In the genomic region with DNA sequence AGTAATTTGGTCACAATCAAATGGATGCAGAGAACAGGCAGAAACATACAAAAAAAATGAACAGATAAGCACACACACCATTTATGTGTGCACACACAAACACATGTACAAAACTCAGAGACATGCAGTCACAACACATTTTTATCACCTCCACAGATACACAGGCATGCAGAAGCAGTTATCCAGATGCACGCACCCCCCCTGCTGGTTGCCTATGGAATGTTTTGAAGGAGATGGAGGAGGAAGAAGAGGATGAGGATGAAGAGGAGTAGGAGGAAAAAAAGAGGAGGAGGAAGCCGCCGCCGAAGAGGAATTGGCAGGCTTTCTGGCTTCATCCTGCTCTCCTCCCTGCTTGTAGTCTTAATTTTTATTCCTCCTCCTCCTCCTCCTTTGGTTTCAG, we compare ENCODE assay signal across 12 mouse cellular contexts. TPM values are rescaled to one million over a fixed set of nuclear protein-coding genes. Genes with fewer than 3 reads are reported as not detected.
DNase-seq lines count a peak whose midpoint lies in the region; ATAC-seq lines count a peak whose summit lies in the region.
"Had no signal": no experiment of that assay in that cellular context is flagged by ENCODE, and none has a peak within 500 bp of the region (broad histone marks: within the 10 kb centered on the region; RNA-seq: fewer than 3 reads in every experiment).

No protein-coding gene starts in this region.

- H3K4me3 ChIP-seq in liver, embryonic 12.5 days = no peak overlapping the region
- H3K4me3 ChIP-seq: embryonic facial prominence, embryonic 12.5 days had no signal

- H3K4me1 ChIP-seq in liver, embryonic 12.5 days = peaks cover 13% of the 10 kb centered on the region; the same call in 1 of the 2 replicates
- H3K4me1 ChIP-seq: embryonic facial prominence, embryonic 12.5 days had no signal

- DNase-seq in cerebellum, postnatal 14 days = peak; percentile 22 to 26
- DNase-seq in cerebellum, adult 11 months = no peak
- DNase-seq in liver = peak; percentile 46
- DNase-seq in NIH3T3 (ENCODE audit: low read depth) = peak; percentile 44
- DNase-seq in lung, postnatal 36 days = peak; percentile 37
- DNase-seq in layer of hippocampus, adult 8-10 months (ENCODE audit: low spot score in 2 of 2) = no peak
- no peak for DNase-seq in MN1 (ENCODE audit: low spot score)
- DNase-seq: gastrocnemius, postnatal 10 days had no signal

- no peak for ATAC-seq in liver, embryonic 12.5 days

- H3K9ac ChIP-seq in liver, embryonic 12.5 days = no peak overlapping the region
- H3K9ac ChIP-seq: embryonic facial prominence, embryonic 12.5 days had no signal

- 43% methylated on average over 4 of the region's 4 CpGs for WGBS in liver, embryonic 12.5 days (ENCODE audit: insufficient replicate concordance)

- H3K9me3 ChIP-seq in liver, embryonic 12.5 days (replicated peaks) = no peaks in the 10 kb centered on the region
- H3K9me3 ChIP-seq: embryonic facial prominence, embryonic 12.5 days; G1E had no signal

- H3K4me2 ChIP-seq in liver, embryonic 12.5 days = no peak overlapping the region
- H3K4me2 ChIP-seq: embryonic facial prominence, embryonic 12.5 days had no signal

- no peak overlapping the region for H3K27ac ChIP-seq in liver, embryonic 12.5 days
- H3K27ac ChIP-seq: embryonic facial prominence, embryonic 12.5 days had no signal

- H3K36me3 ChIP-seq in liver, embryonic 12.5 days = no peaks in the 10 kb centered on the region
- H3K36me3 ChIP-seq: embryonic facial prominence, embryonic 12.5 days; G1E had no signal

- H3K27me3 ChIP-seq in liver, embryonic 12.5 days (replicated peaks) = no peaks in the 10 kb centered on the region
- H3K27me3 ChIP-seq: embryonic facial prominence, embryonic 12.5 days had no signal

RNA-seq across cellular contexts. Expression of gene Fcer2a, which starts 11.7 kb away (rescaled TPM):
- polyA plus RNA-seq in liver, embryonic 12.5 days (2016; fragmentation: Nextera tagmentation; extraction: Ambion mirVana) = 0.07 TPM in 1 of 2 replicates, not detected in the other
- not detected for total RNA-seq in layer of hippocampus, adult 8-10 months (2022)
- total RNA-seq: G1E had no signal
- polyA plus RNA-seq: G1E had no signal

RNA-seq across cellular contexts. Expression of gene Clec4g, which starts 14.7 kb away (rescaled TPM):
- polyA plus RNA-seq in liver, embryonic 12.5 days (2016; fragmentation: Nextera tagmentation; extraction: Ambion mirVana) = 1.4 and 1.8 TPM in 2 replicates
- not detected for total RNA-seq in layer of hippocampus, adult 8-10 months (2022)
- total RNA-seq: gastrocnemius, postnatal 10 days had no signal
- polyA plus RNA-seq: embryonic facial prominence, embryonic 12.5 days; G1E; large intestine, adult 2 months had no signal

RNA-seq across cellular contexts. Expression of gene Trappc5, which starts 29.6 kb away (rescaled TPM):
- 22.1 and 22.8 TPM in 2 replicates for polyA plus RNA-seq in liver, embryonic 12.5 days (2016; fragmentation: Nextera tagmentation; extraction: Ambion mirVana)
- total RNA-seq in layer of hippocampus, adult 8-10 months (2022) = 10 to 100 TPM; 26.3 to 31.4 (median 28.6) TPM

RNA-seq across cellular contexts. Expression of gene Fcor, which starts 33.5 kb away (rescaled TPM):
- 2.8 and 3.2 TPM in 2 replicates for polyA plus RNA-seq in liver, embryonic 12.5 days (2016; fragmentation: Nextera tagmentation; extraction: Ambion mirVana)
- 10 to 100 TPM in 3 of 4 experiments, 1 to 10 TPM in 1; 9.9 to 18.1 (median 14.7) TPM for total RNA-seq in layer of hippocampus, adult 8-10 months (2022)
- total RNA-seq: G1E had no signal
- polyA plus RNA-seq: G1E had no signal

RNA-seq across cellular contexts. Expression of gene Mcemp1, which starts 40.2 kb away (rescaled TPM):
- polyA plus RNA-seq in liver, embryonic 12.5 days (2016; fragmentation: Nextera tagmentation; extraction: Ambion mirVana) = 0.91 and 0.97 TPM in 2 replicates
- total RNA-seq in layer of hippocampus, adult 8-10 months (2022) = under 1 TPM in 2 of 4 experiments, not detected in 2; 0.25 to 0.31 TPM
- polyA plus RNA-seq: G1E had no signal

Comparison
In these comparisons a context has a peak if more than half of its experiments do, and no peak if none do; other contexts are left out.
1. DNase-seq: peak in cerebellum, postnatal 14 days (2 of 2), liver (single experiment), NIH3T3 (single experiment) and lung, postnatal 36 days (single experiment); none in cerebellum, adult 11 months (single experiment), layer of hippocampus, adult 8-10 months (0 of 2) and MN1 (single experiment).